Mouse (Mus musculus) spleen, postnatal 14 days (tissue): ENCODE results near the gene Prmt3.

Experiments
- DNase-seq, 2 experiments: peaks; one replicate each; pipeline ENCODE4 v3.0.0; 2021 to 2022; ENCODE audit warnings: low spot score in 2 of 2

Gene Prmt3

DNA sequence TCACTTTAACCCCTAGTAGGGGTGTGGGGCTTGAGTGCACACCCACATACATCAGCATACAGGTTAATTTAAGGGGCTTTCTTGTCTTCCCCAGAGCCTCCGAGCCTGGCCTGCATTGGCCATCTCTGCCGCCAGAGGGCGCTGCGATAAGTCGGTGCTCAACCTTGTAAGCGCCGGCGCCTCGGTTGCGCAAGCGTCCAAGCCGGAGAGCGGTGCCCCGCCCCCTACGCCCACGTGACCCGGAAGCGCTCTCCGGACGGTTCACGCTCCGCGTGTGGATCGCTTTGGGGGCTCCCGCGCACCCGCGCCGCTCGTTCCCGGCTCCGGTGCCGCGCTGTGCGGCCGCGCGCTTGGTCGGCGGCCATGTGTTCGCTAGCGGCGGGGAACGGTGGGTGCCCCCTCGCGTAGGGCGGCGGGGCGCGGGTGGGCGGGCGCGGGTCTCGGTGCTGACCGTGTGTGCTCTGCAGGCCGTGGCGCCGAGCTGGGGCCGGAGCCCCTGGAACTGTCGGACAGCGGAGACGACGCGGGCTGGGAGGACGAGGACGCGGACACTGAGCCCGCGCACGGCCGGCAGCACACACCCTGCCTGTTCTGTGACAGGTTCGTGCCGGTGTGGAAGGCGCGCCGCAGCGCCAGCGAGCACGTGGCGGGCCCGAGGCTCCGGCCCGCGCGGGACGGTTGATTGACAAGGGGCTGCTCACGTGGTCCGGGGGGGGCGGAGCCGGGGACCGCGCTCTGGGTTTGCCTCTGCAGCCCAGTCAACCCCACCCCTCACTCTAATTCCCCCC, at the start of gene Prmt3:
TSS of gene Prmt3 (plus strand) at position 233 of the 788 bp plus-strand sequence.
- DNase-seq, result peak; percentile 95 to 99

DNA sequence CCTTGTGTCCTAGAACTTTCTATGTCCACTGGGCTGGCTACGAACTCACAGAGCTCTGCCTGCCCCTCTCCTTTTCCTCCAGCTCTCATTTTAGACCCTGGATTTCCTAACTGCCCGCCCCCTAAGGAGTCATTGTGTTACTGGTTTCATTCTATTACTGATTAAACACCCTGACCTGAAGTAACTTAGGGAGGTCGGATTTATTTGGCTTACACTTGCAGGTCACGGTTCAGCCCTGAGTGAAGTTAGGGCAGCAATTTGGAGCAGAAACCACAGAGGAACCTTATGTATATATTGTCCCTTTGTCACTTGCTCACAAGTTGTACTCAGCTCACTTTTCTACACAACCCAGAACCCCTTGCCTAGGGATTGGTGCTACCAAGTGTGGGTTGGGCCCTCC, 43.8 kb upstream of the Prmt3 start:
- no peak for DNase-seq

DNA sequence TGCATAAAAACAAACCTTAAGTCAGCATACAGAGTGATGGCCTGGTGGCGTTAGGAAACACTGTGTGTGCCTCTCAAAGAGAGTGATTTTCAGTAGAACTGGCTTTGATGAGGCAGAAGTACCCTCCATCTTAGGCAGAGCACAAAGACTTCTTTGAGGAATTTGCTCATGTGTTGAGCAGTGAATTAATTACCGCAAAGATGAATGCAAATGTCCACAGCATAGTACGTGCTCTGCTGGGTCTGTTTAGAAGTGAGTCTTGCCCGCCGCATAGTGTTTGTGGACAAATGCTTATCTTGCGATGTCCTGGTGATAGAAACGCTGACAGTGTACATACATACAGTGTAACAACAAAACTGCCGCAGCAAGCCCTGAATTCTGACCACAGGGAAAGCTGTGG, 38.7 kb upstream of the Prmt3 start:
- no peak for DNase-seq

DNA sequence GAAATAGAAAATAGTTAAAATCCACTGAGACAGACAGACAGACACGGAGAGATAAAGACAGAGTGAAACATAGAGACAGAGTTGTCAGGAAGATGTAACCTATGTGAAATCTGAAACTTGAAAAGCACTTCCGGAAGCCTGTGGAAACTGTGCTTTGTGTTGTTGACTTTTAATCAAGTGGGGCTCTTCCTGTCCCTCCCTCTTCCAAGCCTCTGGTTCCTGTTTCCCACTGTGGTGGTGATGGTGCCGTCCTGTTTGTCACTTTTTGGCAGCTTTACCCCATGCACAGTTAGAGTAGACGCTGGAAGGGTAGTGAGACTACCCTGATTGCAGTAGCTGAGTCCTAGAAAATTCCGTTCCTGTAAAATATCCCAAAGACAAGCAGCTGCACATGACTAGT, 36.7 kb upstream of the Prmt3 start:
- DNase-seq, result no peak

DNA sequence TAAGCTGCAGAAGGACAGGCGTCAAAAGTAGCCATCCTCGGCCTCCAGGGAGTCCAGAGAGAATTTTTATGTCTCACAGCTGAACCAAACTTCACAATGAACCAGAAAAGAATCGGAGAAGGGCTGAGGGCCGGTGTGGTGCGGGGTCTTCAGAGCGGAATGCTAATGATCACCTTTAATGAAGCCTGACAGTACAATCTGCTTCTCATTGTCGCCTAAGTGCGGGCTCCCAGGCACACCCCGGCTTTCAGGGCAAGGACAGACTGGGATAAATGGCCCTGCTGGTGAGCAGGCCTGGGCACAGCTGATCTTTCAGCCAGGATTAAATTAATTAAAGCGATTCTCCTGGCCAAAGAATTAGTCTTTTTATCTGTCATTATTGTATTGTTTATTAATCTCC, 36.2 kb upstream of the Prmt3 start:
- no peak for DNase-seq

DNA sequence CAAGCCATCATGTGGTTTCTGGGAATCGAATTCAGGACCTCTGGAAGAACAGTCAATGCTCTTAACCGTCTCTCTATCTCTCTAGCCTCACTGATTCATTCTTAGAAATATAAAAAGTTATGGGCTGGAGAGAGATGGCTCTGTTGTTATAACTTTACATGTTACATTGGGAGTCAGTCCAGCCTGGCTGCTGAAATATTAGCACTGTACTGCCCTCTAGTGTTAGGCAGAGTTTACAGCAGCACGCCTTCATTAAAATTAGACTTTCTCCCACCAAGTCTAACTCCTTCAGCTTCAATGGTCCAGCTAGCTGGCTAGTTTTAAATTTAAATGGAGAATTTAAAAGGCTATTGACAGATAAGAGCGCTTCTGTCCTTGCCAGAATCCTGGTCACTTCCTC, 27.0 kb upstream of the Prmt3 start:
- DNase-seq, result no peak

DNA sequence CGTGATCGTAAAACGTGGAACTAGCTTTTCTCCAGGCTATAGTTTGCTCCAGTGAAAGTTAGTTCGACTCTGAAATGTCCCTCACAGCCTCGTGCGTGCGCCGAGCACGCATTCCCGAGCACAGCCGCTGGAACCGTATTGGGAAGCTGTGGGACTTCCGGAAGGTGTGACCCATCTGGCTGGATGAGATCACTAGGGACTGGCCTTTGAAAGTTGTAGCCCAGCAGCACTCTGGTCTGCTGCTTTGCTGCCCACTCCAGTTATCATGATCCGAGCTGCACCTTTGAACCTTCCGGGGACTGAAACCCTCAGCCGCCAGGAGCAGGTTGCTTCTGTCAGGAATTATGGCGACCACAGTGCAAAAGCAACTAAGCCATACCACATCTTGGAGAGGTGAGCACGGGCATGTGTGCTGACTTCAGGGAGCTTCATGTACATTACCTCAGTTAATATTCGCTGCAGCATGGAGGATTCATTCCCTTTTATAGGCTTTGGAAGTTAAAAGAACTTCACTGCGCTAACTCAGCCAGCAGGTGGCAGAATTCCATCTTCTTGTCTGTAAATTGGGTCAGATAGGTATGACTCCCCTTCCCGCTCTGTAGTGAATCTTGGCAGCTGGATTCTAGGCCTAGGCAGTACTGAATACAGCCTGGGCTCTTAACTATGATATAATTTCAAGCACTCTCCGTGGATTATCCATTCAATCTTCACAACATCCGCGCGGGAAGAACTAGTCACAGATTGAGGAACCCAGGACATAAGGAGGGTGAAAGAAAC, 25.2 kb upstream of the Prmt3 start:
- DNase-seq, result peak in 1 of 2 experiments; percentile 17

DNA sequence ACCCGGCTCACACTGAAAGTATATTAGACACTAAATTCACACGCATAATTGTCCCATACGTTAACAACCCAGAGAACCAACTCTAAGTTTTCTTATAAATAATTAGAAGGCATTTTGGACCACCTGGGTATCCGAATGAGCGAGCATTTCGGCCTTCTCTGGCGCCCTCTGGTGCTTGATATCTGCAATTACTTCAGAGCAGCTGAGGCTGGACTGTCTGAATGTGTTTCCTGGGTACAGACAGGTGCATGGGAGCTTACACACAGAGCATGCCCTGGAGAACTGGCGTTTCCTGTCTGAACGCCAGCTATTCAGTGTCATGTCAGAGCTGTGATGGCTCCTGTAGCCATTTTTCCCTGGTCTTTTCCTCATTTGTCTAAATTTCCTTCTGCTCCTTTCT, 23.4 kb upstream of the Prmt3 start:
- DNase-seq, result peak in 1 of 2 experiments; percentile 50

DNA sequence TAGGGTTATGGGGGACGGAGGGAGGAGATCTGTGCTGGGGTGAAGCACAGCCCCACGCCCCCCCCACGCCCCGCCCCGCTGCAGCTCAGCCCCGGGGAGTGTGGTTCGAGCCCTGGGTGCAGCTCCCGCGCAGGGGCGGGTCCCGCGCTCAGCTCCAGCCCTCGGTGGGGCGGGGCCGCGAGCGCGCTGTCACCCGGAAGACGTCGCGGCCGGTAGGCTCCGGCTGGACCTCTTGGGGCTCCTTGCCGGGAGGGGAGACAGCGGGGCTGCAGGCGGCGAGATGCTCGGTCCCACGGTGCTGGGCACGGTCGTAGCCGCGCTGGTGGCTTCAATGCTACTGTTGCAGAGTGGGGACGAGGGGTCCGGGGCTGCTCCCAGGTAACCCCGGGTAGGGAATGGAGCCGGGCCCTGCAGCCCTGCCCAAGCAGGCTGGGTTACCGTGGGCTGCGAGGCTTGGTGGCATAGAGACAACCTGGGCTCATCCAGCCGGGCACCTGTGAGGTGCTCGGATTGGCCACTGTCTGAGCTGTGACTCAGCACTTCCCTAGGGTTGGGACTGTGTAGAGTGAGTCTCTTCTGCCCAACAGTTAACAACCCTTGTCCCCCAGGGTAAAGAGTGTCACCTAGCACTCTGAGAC, 19.1 kb upstream of the Prmt3 start, which contains the start of gene Htatip2:
TSS of gene Htatip2 (plus strand) at position 182 of the 638 bp plus-strand sequence.
- DNase-seq, result peak; percentile 47 to 61

DNA sequence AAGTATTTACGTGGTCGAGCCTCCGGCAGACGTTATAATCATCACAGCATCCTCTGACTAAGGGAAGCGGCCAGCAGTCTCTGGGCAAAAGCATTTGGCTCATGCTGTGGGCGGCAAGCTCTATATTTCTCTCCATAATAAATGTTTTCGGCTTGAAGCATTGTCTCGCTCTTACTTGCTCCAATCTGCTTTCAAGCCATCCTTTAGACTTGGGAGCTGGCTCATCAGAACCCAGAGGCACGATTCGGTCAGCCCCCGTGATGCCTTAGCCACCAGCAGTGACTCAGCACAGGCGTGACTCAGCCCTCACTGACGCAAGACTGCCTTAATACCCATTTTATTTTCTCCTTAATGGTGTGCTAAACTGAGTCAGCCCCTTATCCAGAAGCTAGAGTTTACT, 15.5 kb upstream of the Prmt3 start:
- DNase-seq, result peak; percentile 15 to 22

DNA sequence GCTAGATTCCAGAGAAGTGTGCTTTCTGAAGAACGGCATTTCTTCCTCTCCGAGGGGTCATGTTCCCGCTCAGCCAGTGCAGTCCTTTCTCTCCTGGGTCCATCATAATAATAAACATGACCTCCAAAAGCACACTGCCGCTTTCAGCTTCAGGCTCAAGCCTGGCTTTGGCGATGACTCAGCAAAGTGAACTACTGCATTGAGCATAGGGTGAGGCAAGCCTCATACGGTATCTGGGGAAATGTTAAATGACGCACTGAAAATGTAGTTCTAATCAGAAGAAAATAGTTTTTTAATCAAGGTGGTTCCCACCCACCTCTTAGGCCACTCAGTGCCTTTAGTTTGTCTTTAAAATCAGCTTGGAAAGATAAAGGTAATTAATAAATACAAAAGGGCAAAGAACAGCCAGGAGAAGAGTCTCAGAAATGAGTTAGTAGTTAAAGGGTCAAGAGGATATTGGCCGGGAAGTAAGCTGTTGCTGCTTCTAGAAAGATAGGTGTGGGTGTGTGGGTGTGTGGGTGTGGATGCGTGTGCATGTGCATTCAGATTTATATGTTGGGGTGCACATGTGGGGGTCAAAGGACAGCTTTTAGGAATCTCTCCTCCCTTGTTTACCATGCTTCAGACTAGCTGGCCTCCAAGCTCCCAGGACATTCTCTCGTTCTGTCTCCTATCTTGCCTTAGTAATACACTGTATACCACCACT, 14.0 kb upstream of the Prmt3 start:
- peak in 1 of 2 experiments; percentile 21 for DNase-seq

DNA sequence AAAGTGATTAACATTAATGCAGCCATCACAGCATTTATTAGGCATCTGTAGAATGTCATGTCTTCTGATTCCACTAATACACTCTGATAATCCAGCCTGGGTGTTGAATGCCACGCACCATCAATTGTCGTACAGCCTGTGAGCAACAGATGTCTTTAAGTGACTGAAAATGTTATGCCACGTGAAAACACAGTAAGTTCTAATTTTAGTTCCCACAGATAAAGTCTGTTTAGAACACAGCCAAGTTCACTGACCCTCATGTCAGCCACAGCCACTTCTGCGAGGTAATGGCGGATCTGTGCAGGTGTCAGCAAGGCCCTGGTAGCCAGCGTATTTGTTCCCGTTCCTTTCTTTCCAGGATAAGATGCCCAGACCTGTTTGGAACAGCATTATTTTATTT, 12.0 kb upstream of the Prmt3 start:
- no peak for DNase-seq

DNA sequence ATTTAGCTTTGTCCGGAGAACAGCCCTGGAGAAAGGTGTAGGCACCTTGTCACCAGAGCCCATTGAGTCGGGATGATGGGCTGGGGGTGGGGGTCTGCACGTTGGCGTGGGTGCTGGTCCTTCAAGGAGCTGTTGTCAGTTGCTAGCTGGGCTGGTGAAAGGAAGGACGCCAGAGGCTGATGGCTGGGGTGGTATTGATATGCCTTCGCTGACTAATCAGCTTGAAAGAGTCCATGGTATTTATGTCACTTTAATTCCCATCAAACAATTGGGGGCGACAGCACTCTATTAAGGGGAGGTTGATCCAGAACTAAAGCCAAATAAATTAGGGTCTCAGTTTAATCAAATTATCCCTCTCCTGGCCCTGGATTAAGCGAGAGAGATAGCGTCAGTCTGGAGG, 9.6 kb upstream of the Prmt3 start:
- DNase-seq, result no peak

DNA sequence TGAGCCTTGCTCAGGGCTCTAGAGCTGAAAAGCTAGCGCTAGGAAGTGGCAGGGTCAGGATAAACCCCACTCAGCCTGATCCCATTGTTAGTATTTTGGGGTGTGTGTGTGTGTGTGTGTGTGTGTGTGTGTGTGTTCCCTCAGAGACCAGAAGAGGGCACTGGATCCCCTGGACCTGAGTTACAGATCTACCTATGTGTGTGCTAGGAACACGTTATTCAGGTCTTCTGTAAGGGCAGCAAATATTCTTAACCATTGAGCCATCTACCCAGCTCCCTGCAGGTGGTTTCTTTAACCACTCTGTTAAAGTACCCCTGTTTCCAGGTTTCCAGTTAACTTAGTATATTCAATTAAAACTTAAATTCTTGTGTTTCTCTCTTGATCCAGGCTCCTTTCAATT, 3.8 kb upstream of the Prmt3 start:
- DNase-seq, result no peak

DNA sequence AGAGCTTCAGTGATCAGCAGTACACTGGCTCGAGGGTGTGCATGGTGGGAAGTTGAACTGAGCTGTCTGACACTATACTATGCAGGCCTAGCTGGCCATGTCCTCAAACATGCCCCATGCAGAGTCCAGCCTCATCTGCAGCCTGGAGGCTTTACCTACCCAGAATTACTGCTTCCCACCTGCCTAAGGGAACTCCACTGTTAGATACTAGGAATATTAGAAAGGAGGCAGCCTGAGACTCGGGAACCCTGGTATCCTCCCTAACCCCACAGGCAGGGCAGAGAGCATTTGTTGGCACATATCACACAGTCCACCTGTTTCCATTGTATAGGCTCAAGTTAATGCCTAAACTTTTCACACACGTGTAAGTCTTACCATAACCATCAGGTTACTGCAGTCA, 561 bp upstream of the Prmt3 start:
- no peak for DNase-seq

DNA sequence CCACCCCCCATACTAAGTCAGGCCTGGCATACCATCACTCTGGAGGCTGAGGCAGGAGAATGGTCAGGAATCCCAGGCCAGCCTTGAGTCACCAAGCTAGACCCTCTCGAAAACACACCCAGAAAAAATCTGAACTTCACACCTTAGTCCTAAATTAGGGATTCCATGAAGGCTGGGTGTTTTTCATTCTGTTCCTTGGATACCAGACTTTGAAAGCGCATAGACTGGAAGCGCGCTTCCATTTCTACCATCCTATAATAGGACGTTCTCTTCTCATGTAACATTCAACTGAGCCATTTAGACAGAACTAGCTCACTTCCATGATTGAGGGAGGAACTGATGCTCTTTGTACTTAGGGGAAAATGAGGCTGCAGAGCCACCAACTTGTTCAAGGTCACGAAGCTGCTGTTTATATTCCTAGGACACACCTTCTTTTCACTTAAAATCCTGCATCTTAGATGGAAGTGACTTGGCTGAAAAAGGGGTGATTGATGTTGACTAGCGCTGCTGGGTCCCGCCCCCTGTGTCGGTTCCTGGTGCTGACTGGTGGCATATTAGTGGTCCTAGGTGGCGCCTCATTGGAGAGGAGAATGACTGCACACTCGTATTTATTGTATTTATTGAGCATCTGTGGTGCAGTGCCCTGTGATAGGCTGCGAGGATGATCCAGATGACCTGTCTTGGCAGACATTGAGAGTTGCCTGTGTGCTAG, 914 bp downstream of the Prmt3 start:
- DNase-seq, result no peak

DNA sequence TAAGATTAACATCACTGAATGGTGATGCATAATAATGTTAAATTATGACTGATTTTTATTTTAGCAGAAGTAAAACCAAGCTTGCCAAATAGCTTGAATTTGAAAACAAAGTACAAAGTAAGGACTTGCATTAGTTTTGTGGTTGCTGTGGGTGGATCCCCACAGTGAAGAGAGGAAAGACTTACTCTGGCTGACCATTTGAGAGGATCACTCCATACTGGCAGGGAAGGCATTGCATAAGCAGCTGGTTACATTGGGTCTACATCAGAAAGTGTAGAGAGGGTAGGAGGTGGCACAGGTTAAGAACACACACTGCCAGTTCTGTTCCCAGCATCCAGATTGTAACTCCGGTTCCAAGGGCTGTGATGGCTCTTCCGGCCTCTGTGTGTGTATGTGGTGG, 4.9 kb downstream of the Prmt3 start:
- no peak for DNase-seq

DNA sequence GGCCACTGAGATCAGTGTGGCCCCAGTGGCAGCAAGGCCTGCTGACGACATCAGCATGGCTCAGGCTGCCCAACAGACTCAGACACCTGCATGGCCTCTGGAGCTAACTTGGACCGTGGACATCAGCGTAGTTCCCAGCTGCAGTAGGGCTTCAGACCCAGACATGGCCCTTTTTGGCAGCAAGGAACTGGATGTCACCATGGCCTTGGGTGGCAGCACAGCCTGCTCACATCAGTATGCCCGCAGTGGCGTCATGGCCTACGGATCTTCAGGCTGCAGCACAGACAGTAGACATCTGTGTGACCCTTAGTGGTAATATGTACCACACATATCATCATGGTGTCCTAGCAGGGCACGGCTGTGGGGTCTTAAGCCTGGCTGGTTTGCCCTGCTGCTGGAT, 7.0 kb downstream of the Prmt3 start:
- DNase-seq, result no peak

DNA sequence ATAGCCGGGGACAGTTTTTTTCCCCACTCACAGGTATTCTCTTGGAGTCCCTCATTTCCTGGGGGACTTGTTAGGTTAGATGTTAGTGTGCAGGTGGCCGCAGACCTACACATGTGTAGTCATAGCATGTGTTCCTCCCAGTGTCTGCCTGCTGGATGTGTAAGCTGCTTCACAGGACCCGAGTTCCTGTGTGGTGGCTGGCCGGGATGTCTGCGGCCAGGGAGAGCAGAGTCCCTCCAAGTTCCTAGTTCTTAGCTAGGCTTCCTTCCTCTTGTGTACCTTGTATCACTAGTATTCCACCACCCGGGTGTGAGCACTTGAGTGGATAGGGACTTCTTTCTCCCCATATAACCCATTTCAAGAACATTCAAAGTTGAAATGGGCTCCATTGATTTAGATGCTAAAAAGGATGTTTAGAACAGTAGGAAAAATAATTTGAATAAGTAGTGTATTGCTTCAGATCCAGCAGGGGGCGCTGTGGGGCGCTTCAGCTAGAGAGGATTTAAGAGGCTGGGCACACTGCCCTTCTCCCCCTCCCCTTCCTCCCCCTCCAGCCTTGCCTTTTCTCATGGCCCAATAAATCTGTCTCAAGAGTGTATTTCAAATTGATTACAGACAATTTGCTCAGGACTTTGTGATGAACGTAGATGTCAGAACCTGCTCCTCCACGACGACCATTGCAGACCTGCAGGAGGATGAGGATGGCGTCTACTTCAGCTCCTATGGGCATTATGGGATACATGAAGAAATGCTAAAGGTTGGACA, 8.7 kb downstream of the Prmt3 start:
- DNase-seq, result peak in 1 of 2 experiments; percentile 37

DNA sequence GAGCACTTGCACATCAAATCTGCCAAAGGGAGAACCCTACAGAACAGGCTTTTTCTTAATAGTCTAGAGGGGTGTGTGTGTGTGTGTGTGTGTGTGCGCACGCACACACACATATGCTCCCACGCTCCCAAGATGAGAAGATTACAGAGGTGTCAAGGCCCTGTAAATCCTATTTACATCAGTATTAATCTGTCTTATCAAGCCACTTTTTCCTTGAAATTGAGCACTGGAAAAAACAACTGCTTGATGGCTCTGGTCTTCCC, 9.2 kb downstream of the Prmt3 start:
- DNase-seq, result no peak

DNA sequence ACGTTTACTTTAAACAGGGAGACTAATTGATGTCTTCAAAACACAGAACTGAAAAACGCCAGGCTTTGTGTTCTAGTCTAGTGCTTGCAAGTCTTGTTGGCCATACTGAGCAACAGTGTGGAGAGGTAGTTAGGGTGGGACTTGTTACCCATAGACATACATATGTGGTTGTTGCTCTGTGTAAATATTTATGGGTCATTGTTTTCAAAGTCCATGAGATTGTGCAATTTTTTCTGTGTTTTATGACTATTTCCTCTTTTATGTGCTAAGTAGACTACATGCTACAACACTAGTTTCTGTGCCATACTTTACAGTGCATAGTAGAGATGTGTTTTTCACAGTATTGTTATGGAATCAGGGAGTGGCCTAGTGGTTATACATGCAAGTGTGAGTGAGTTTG, 16.2 kb downstream of the Prmt3 start:
- DNase-seq, result no peak
